In the genomic region with DNA sequence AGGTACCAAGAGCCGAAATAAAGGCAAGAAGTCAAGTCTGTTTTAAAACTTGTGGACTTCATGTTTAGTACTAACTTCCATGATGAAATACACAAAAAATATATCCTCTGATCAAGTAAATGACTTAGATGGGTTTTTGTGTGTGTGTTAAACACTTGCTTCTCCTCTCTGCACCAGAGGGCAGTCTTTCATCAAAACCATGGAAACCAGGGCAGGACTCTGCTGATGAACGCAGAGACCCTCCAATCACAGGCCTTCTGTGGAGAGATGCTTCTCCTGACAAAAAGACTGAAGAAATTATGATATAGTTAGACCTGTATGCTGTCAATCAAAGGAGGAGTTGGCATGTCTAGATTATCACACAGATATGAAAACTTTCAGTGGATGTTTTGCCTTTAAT, we compare ENCODE assay signal across 13 mouse cellular contexts.
A peak's percentile ranks its signal among the peaks of the same experiment; 100 is the strongest.
DNase-seq lines count a peak whose midpoint lies in the region; ATAC-seq and TF ChIP-seq lines count a peak whose summit lies in the region.
"Had no signal": no experiment of that assay in that cellular context is flagged by ENCODE, and none has a peak within 500 bp of the region (broad histone marks: within the 10 kb centered on the region; RNA-seq: fewer than 3 reads in every experiment).

No protein-coding gene starts in this region.

- H3K27ac ChIP-seq in forebrain, postnatal 0 days (ENCODE audit: low read depth, low read length): no peak overlapping the region
- no peak overlapping the region for H3K27ac ChIP-seq in forebrain, embryonic 10.5 days
- no peak overlapping the region for H3K27ac ChIP-seq in layer of hippocampus, adult 2 months
- no peak overlapping the region for H3K27ac ChIP-seq in cortical plate, adult 2 months (ENCODE audit: insufficient read depth, low read length)
- H3K27ac ChIP-seq: embryonic facial prominence, embryonic 13.5 days had no signal

- TF ChIP-seq POLR2A in cortical plate, adult 2 months (IDR thresholded peaks at IDR 0.05; ENCODE audit: extremely low read depth, insufficient read depth, low read length): no peak

- WGBS in forebrain, postnatal 0 days: 75% methylated on average over 2 of the region's 2 CpGs
- 80% methylated on average over 2 of the region's 2 CpGs for WGBS in forebrain, embryonic 10.5 days

- no peaks in the 10 kb centered on the region for H3K9me3 ChIP-seq in forebrain, postnatal 0 days (ENCODE audit: low read length)
- H3K9me3 ChIP-seq in forebrain, embryonic 10.5 days: no peaks in the 10 kb centered on the region
- H3K9me3 ChIP-seq: embryonic facial prominence, embryonic 13.5 days had no signal

- no peaks in the 10 kb centered on the region for H3K36me3 ChIP-seq in forebrain, postnatal 0 days (ENCODE audit: insufficient read depth)
- H3K36me3 ChIP-seq in forebrain, embryonic 10.5 days (replicated peaks): no peaks in the 10 kb centered on the region
- H3K36me3 ChIP-seq: embryonic facial prominence, embryonic 13.5 days had no signal

- DNase-seq in forebrain, postnatal 0 days: no peak
- DNase-seq in forebrain, embryonic 10.5 days (ENCODE audit: extremely low spot score, low spot score): no peak
- DNase-seq in layer of hippocampus, adult 2 months (ENCODE audit: low spot score in 2 of 2): no peak
- DNase-seq in layer of hippocampus, adult 9-11 months: no peak
- DNase-seq in ES-CJ7 (ENCODE audit: low read depth, low spot score): peak; percentile 4
- DNase-seq in gastrocnemius, postnatal 36 days: no peak
- no peak for DNase-seq in right cerebral cortex, adult 2 months (ENCODE audit: low spot score in 2 of 2)
- DNase-seq: thymus, postnatal 4 days had no signal

- no peak overlapping the region for H3K9ac ChIP-seq in forebrain, postnatal 0 days
- H3K9ac ChIP-seq: embryonic facial prominence, embryonic 13.5 days had no signal

- no peak; the same call in 1 of the 2 replicates for ATAC-seq in forebrain, postnatal 0 days
- ATAC-seq: hindbrain, embryonic 16.5 days had no signal

- no peaks in the 10 kb centered on the region for H3K4me1 ChIP-seq in forebrain, postnatal 0 days (ENCODE audit: insufficient read depth)
- peaks cover 15% of the 10 kb centered on the region for H3K4me1 ChIP-seq in forebrain, embryonic 10.5 days
- H3K4me1 ChIP-seq in cortical plate, adult 2 months (ENCODE audit: control insufficient read depth, insufficient read depth, low read length): no peaks in the 10 kb centered on the region
- H3K4me1 ChIP-seq: embryonic facial prominence, embryonic 13.5 days had no signal

- H3K27me3 ChIP-seq in forebrain, postnatal 0 days (ENCODE audit: insufficient read depth, low read length): no peaks in the 10 kb centered on the region
- H3K27me3 ChIP-seq in forebrain, embryonic 10.5 days (ENCODE audit: poor library complexity, severe bottlenecking): peaks cover 6% of the 10 kb centered on the region
- H3K27me3 ChIP-seq: CH12.LX; embryonic facial prominence, embryonic 13.5 days had no signal

- intact Hi-C loops in gastrocnemius, postnatal 36 days (cut with DNase I): no loop called here

- H3K4me3 ChIP-seq in forebrain, postnatal 0 days (ENCODE audit: low read depth, low read length): no peak overlapping the region
- H3K4me3 ChIP-seq in forebrain, embryonic 10.5 days: no peak overlapping the region
- no peak overlapping the region for H3K4me3 ChIP-seq in layer of hippocampus, adult 2 months
- no peak overlapping the region for H3K4me3 ChIP-seq in cortical plate, adult 2 months (ENCODE audit: insufficient read depth, low read length)
- H3K4me3 ChIP-seq: embryonic facial prominence, embryonic 13.5 days had no signal

- peak; percentile 12; the same call in 1 of the 2 replicates for TF ChIP-seq CTCF in forebrain, postnatal 0 days (IDR thresholded peaks at IDR 0.05; ENCODE audit: low read depth)
- peak; percentile 51 for TF ChIP-seq CTCF in layer of hippocampus, adult 2 months (conservative IDR thresholded peaks at IDR 0.05)
- TF ChIP-seq CTCF in cortical plate, adult 2 months (IDR thresholded peaks at IDR 0.05; ENCODE audit: extremely low read depth, insufficient read depth, low read length): peak; percentile 10; the same call in 1 of the 2 replicates

- H3K4me2 ChIP-seq in forebrain, postnatal 0 days (ENCODE audit: low read depth): no peak overlapping the region
- H3K4me2 ChIP-seq: embryonic facial prominence, embryonic 13.5 days; heart, embryonic 11.5 days had no signal
